Mouse (Mus musculus) right cerebral cortex, postnatal 25 days (tissue): ENCODE measurements around the gene Egfr.

Source experiments
- DNase-seq: peaks from one replicate; pipeline ENCODE4 v3.0.0; 2022

Gene Egfr

DNA sequence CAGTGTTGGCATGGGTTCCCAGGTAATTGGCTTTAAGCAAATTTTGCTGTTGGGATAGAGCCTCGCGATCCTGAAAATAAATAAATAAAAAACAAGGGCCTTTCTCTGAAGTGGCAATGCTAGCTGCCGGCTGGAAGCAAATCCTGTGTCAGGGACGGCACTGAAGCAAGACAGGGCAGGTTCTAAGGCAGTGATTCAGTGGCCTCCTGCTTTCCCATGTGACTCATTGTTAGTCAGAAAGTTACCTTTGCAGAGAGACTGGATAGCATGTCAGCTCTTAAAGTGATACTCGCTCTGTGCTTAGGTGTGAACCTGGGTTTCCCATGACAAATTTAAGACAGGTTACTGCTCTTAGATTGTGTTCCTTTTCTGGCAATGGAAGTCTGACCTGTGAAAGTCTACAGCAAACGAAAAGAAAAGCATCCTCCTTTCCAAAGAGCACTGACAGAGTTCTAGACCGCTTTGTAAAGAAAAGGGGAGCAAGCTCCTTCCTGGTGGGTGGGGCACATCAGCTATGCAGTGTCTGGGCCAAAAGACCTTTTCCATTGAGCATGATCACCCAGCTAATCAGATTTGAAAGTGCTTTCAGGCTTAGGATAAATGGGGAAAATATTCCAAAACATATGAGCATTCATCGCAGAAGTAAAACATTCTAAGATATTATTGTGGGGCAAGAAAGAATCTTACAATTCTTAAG is 78.7 kb downstream of the Egfr start:
- DNase-seq = no peak

DNA sequence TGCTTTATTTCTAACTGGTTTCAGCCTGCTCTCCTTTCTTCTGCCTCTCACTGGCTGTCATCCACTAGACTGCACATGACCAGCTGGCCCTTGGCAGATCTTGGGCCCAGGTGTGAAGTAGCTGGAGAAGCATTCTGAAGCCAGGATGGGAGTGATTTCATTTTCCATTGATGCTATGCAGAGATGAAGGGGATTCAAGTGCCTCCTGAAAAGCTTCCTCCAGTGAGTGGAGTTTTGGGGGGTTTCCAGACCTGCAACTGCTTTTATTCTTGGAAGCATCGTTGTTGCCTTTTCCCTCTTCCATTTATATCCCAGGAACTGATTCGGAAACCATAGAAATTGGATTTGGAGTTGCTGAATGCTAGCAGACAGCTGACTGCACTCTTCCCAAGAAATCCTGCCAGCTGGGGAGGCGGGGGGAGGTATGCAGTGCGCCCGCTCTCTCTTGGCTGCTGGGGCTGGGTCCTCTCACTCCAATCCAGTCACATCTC is 80.0 kb downstream of the Egfr start:
- peak; percentile 32 for DNase-seq

DNA sequence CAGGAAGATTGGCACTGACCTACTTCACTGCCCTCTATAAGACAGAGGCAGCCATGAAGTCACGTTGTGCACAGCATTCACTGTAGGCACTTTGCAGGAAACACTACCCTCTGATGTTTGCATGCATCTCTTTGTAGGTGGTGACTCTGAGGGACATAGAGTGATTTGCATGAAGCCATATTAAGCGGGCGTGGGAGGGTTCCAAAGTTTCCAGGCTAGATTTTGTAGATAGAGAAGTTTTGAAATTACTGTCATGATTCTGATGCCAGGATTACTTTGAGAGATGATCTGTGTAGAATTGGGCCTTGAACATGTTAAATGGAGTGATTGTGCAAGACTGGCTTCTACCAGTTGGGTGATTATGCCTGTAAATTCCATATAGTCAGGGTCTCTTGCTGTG is 86.8 kb downstream of the Egfr start:
- no peak for DNase-seq

DNA sequence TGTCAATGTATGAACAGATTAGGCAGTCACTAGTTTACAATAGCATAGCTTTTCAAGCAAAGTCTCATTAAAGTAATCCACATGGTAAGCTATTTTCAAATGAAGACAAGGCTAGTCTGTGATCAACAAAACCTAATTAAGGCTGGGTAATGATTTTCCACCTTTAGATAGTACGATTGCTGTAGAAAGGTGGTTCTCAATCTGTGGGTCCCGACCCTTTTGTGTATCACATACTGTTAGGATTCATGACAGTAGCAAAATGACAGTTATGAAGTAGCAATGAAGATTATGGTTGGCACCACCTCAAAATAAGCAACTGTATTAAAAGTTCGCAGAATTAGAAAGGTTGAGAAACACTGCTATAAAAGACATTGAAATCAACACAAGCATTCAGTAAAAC is 90.9 kb downstream of the Egfr start:
- DNase-seq = no peak

DNA sequence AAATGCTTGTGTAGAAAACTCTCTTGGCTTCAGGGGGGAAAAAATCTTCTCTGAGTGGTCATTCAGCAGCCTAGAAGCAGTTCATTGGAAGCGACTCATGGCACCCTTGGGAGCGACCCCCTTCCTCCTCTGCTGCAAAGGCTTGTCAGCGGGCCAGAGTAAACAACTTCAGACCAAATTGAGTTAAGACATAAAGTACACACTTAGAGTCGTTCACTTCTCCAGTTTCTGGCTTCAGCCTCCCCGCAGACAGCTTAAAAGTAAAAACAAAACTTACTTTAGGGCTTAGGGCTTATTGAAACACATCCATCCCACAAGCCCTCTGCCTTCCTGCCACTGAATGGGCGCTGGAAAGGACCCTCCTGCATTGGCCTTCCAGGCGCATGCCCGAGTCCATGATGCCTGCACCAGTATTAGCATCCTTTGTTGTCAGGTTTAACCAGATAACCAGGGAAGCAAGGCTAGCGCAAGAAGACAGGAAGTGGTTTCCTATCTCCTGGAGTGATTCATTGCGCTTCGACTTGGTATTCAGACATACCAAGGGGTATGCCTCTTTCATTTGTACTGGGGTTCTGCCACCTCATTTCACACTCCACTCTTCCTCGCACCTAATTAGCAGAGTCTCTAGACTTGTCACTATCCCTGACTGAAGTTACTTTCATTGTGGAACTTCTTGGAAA is 92.0 kb downstream of the Egfr start:
- DNase-seq = no peak

- DNase-seq = no peak
Measured at GRCm38 (mm10) chr11:16848881-16849280, 96.9 kb downstream of the Egfr start.

DNA sequence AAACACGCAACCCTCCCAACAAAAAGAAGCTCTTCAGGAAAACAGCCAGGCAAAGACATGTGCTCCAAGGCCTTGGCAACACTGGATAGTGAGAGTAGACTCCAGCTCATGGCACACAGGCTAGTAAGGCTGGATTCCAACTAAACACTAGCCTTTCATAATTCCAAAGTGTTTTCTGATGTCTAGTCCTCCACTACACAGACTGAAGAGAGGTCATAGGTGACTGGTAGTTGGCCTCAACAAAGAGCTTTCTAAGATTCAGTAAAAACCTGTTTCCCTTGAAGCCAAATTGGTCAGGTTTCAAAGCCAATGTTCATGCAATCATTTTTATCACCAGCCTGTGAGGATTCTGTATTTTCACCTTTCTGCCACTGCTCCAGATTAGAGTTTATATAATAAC is 99.4 kb downstream of the Egfr start:
- DNase-seq = no peak

DNA sequence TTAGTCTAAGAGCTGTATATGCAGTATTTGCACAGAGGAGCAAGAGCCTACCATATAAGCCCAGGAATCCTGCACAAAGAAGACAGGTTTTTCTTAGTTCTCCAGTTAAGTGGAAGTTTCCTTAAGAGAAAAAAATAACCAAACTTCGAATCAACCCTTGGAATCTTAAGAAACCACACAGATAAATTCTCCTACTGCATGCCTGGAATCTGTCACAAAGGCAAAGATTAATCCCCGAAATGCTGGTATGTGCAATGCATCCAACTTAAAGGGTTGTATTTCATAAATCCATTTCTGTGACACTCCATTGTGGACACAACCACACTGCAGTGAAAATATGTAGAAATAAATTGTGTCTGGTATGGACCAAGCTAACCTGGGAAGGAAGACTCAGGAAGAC is 102.1 kb downstream of the Egfr start:
- no peak for DNase-seq

GRCm38 (mm10) chr11:16857346-16857745 is 105.3 kb downstream of the Egfr start:
- no peak for DNase-seq

GRCm38 (mm10) chr11:16861037-16861436 is 109.0 kb downstream of the Egfr start:
- peak; percentile 23 for DNase-seq

DNA sequence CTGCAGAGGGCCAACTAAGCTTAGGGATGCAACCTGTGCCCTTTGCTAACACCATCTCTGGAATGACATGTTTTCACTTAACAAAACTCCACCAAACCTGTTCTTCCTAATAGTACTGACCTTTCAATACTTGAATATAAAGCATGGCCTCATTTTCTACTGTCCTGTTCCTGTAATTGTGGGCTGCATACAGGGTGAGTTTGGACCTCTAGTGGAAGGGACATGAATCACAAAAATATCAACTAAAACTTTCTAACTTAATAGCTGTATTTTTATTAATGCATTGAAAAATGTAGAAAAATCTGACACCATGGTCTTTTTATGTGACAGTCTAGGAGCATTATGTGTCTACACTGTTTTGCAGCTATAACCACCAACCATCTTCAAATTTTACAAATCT is 111.5 kb downstream of the Egfr start:
- no peak for DNase-seq

GRCm38 (mm10) chr11:16864980-16865561 is 113.1 kb downstream of the Egfr start:
- no peak for DNase-seq

GRCm38 (mm10) chr11:16868051-16868450 is 116.0 kb downstream of the Egfr start:
- no peak for DNase-seq

GRCm38 (mm10) chr11:16869506-16869905 is 117.5 kb downstream of the Egfr start:
- DNase-seq = no peak

DNA sequence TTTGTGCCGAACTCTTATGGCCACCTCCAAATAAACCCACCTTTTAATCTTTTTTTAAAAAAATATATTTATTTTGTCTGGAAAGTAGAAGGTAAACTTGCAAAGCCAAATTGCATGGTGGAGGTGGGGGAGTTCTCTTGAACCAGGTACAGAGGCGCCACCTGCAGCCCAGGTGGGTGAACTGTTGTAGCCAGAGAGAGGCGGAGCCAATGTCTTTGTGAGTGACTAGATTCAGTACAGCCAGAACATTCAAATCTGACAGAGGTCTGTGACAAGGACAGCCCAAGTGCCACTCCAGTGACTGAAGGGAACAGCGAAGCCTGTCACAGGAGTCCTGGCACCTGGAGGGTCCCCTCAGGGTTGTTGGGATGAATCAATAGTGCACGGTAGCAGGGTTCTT is 119.1 kb downstream of the Egfr start:
- DNase-seq = peak; percentile 12

- DNase-seq = no peak
Measured at GRCm38 (mm10) chr11:16877676-16878378, 125.8 kb downstream of the Egfr start.

DNA sequence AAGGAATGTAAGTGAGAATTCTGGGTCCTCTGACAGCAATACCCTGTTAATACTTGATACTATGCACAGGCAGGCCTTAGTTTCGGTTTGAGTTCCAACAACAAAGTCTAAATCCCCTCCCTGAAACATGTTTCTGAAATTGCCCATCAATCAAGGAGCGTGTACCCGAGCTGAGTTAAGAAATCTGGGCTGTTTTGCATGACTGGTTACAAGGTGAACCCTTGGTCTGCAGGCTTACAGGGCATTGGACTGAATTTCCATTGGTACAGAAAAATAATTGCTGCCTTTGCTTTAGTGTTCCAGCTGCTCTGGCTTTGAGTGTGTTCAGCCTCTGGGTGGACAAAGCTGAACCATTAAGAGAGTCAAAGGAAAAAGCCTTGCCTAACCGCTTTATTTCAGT is 129.9 kb downstream of the Egfr start:
- no peak for DNase-seq

GRCm38 (mm10) chr11:16886152-16886551 is 134.1 kb downstream of the Egfr start:
- DNase-seq = no peak

DNA sequence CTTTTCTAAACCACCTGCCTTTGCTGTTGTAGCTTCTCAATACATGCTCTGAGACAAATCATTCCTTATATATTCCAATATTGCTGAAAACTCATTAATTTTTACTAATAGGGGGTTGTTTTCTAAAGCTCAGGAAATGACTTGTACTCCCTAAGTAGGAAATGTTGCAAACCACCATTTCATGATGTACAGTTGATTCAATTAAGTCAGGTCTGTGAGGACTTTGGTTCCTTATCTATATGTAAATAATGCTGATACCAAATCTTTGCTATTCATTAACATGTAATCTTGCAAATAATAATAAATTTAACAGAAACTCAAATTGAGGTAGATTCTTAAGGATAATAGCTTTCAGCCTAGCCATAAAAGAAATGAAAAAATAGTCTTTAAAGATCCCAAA is 136.1 kb downstream of the Egfr start:
- no peak for DNase-seq

DNA sequence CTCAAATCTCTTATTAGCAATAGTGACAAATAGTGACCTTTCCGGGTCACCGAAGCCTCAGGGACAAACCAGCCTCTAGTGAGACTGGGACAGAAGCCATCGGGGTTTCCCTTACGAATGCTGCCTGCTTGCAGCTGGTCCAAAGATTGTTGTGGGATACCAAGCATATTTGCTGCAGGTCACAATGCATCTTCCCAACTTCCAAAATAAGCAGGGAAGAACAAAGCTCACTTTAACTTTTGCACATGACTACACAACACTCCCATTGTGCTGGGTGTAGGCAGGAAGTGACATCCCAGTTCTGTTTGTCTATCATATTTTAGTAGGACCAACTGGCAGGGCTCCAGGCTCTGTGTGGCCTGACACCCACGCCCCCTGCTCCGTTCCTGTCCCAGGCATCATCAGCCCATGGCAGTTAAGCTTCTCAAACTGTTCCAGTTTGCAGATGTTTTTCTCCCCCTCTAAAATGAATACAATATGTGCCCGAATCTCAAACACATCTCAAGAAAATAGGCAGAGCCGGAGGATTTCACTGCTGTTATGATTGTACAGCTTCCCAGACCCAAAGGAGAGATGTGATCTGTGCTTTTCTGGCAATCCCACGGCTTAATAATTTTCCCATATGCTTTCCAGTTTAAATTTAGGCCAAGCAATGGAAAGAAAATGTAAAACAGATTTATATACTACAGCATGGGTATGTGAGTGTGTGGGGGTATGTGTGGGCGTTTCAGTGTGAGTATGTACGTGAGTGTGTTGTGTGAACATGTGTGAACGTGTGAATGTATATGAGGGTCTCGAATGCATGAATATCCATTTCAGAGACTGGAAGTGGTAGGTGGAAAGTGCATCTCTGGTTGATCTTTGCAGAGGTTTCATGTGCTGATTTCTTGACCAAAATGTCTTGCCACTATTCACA is 143.7 kb downstream of the Egfr start:
- peak; percentile 14 for DNase-seq

- DNase-seq = no peak
Measured at GRCm38 (mm10) chr11:16897681-16898080, 145.7 kb downstream of the Egfr start.

GRCm38 (mm10) chr11:16900182-16900581 is 148.2 kb downstream of the Egfr start:
- DNase-seq = no peak
